Mouse (Mus musculus) kidney, postnatal 0 days (tissue): Measurements from ENCODE around the gene Gm20388. TPM values are rescaled to one million over a fixed set of nuclear protein-coding genes. Genes with fewer than 3 reads are reported as not detected.

Experiments used
- ATAC-seq: fragments of 200-750 bp; cut with Nextera tagmentation; replicated peaks from 2 replicates; pipeline ENCODE4 v1.8.0; 2017; ENCODE audit warnings: low read depth, moderate number of reproducible peaks, moderate TSS enrichment, moderate library complexity; ENCODE audit not compliant: low FRiP score
- DNase-seq: peaks from one replicate; pipeline ENCODE4 v3.0.0-alpha.2; 2016; ENCODE audit warnings: low spot score
- H3K27ac ChIP-seq: fragments of 300-500 bp; sonication (generic); 2 replicates; pipeline ENCODE4 v1.5.1; 2014; ENCODE audit warnings: mild to moderate bottlenecking
- H3K27me3 ChIP-seq: fragments of 300-500 bp; sonication (generic); 2 replicates; pipeline ENCODE4 v1.6.1; 2014; ENCODE audit warnings: low read length, mixed read lengths; ENCODE audit not compliant: insufficient read depth
- H3K36me3 ChIP-seq: fragments of 300-500 bp; sonication (generic); 2 replicates; pipeline ENCODE4 v1.6.1; 2014; ENCODE audit warnings: low read length, mixed read lengths; ENCODE audit not compliant: insufficient read depth
- H3K4me1 ChIP-seq: fragments of 300-500 bp; sonication (generic); replicated peaks from 2 replicates; pipeline ENCODE4 v1.6.1; 2014; ENCODE audit warnings: antibody characterized with exemption, low read length, mixed read lengths; ENCODE audit not compliant: insufficient read depth
- H3K4me2 ChIP-seq: fragments of 300-500 bp; sonication (generic); 2 replicates; pipeline ENCODE4 v1.6.1; 2014; ENCODE audit warnings: mild to moderate bottlenecking, low read length, moderate library complexity, mixed read lengths
- H3K4me3 ChIP-seq: fragments of 300-500 bp; sonication (generic); replicated peaks from 2 replicates; pipeline ENCODE4 v1.5.1; 2014; ENCODE audit warnings: low read depth, low read length
- H3K9ac ChIP-seq: fragments of 300-500 bp; sonication (generic); 2 replicates; pipeline ENCODE4 v1.6.1; 2014; ENCODE audit warnings: low read depth, low read length
- H3K9me3 ChIP-seq: fragments of 300-500 bp; sonication (generic); replicated peaks from 2 replicates; pipeline ENCODE4 v1.6.1; 2016; ENCODE audit warnings: low read length, inconsistent platforms, mixed read lengths
- CTCF ChIP-seq: IDR thresholded peaks from 2 replicates; pipeline ENCODE4 v1.5.1; 2016; ENCODE audit warnings: antibody characterized with exemption, low read depth, mild to moderate bottlenecking, moderate library complexity
- WGBS: fragments of 180-500 bp; shearing (Covaris S2); extraction: QIAGEN DNeasy Blood & Tissue Kit; methylation state at CpG from one replicate; pipeline ENCODE4 v1.1.7; 2014; 5-methylcytosine and 5-hydroxymethylcytosine counted together
- polyA plus RNA-seq: library from polyadenylated mRNA; unstranded; fragments of >200 nt; fragmentation: Nextera tagmentation; extraction: Ambion mirVana; gene quantifications from 2 replicates; pipeline ENCODE4 v1.2.1, GENCODE M21; 2015

The Gm20388 gene
- polyA plus RNA-seq, 1 experiment from 2014 or later = not detected

DNA sequence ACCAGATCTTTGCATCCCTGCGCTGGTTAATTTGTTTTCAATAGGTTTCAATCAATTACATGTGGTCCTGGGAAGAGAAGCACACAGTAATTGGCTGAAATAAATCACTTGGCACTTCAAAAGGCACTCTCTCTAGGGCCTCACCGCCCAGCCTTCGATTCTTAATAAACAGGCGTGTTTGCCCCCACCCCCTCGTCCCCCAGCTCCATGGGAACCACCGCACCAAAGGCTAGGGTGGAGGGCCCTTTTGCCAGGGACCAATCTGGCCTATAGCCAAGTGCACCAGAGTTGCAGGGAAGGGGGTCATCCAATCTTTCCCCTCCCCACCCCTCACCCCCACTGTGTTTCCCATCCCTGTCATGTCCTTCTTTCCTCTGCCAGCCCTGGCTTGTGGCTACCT, 537.5 kb downstream of the Gm20388 start:
- TF ChIP-seq CTCF = no peak
- H3K36me3 ChIP-seq = no peaks in the 10 kb centered on the region
- no peak overlapping the region for H3K4me3 ChIP-seq
- H3K27me3 ChIP-seq = no peaks in the 10 kb centered on the region
- DNase-seq (no peak), ATAC-seq (no peak)
- H3K9ac ChIP-seq = no peak overlapping the region
- no peak overlapping the region for H3K4me2 ChIP-seq
- no peaks in the 10 kb centered on the region for H3K9me3 ChIP-seq
- H3K4me1 ChIP-seq = 0 out of 2 replicates have a peak, but pooled peaks cover 6% of the 10 kb centered on the region
- 56% methylated on average over 6 of the region's 6 CpGs for WGBS
- no peak overlapping the region for H3K27ac ChIP-seq

DNA sequence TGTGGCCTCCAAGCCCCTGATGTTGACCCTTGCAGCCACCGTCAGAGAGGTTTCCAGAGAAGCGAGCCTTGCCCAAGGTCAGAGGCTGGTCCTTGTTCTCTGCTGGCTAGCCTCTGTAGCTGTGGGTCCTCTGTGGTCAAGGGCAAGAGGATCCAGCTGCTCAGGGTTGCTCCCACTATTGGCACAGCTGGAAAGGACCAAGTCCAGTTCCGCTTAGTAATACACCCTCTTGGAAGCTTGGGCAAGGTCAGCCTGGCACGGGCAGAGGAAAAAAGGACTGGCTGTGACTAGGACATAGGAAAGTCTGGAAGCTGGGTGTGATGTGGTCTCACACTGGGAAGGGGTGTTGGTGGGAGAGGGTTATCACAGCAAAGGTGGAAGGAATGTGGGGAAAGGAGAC, 538.5 kb downstream of the Gm20388 start:
- H3K27ac ChIP-seq = no peak overlapping the region
- 67% methylated on average over 4 of the region's 4 CpGs for WGBS
- no peak overlapping the region for H3K9ac ChIP-seq
- no peak overlapping the region for H3K4me2 ChIP-seq
- DNase-seq (no peak), ATAC-seq (peak; percentile 19; the same call in 1 of the 2 replicates)
- no peak overlapping the region for H3K4me3 ChIP-seq
- no peak for TF ChIP-seq CTCF
- no peaks in the 10 kb centered on the region for H3K9me3 ChIP-seq
- 0 out of 2 replicates have a peak, but pooled peaks cover 6% of the 10 kb centered on the region for H3K4me1 ChIP-seq
- H3K27me3 ChIP-seq = no peaks in the 10 kb centered on the region
- no peaks in the 10 kb centered on the region for H3K36me3 ChIP-seq

DNA sequence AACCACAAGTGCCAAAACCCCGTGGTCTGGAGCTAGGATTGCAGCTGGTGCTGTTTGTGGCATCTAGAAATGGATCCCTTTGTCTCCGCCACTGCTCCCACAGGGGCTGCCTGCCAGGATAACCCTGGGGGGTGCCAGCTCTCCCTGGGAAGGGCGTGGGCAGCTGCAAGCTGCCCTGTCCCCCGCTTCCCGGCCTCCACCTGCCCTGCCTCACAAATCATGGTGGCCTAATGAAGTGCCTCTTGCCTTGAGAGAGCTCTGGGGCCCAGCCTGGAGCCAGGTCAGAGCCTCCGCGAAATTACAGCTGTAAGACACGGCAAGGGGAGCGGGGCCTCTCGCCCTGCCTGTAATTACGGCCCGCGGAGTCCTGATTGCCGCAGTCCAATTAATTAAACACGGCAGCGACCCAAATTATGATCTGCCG, 539.0 kb downstream of the Gm20388 start:
- peak; percentile 62 for DNase-seq
- H3K27ac ChIP-seq = no peak overlapping the region
- H3K4me2 ChIP-seq = no peak overlapping the region

DNA sequence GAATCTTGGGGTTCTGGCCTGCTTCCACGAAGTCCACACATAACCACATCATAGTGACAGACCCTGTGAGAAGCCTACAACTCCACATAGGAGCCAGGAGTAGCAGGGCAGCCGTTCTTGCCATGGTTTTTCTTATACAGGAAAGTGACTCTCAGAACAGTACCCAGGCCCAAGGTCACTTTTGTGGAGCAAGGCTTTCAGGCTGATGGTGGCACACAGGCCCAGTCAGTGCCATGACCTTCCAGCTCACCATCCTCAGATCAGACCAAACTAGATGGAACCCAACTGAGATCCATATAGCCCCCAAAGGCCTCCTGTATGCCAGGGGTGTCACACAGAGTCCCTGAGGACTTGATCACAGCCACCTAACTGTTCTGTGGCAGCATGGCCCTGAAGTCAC, 541.5 kb downstream of the Gm20388 start:
- TF ChIP-seq CTCF = no peak
- Histone ChIP-seq H3K27me3 (no peaks in the 10 kb centered on the region), H3K4me2 (no peak overlapping the region), H3K27ac (no peak overlapping the region), H3K9ac (no peak overlapping the region), H3K4me3 (no peak overlapping the region), H3K36me3 (no peaks in the 10 kb centered on the region), H3K4me1 (0 out of 2 replicates have a peak, but pooled peaks cover 6% of the 10 kb centered on the region), H3K9me3 (no peaks in the 10 kb centered on the region)
- DNase-seq = no peak
- ATAC-seq = no peak
- 89% methylated on average over 2 of the region's 2 CpGs for WGBS

More for the DNA sequence above, 539.0 kb downstream of the Gm20388 start:
- WGBS = 19% methylated on average over 17 of the region's 17 CpGs
- Histone ChIP-seq H3K27me3 (no peaks in the 10 kb centered on the region), H3K9ac (0 out of 2 replicates have a peak overlapping the region, but pooled peaks have one; percentile 13), H3K4me3 (no peak overlapping the region), H3K9me3 (no peaks in the 10 kb centered on the region), H3K36me3 (no peaks in the 10 kb centered on the region), H3K4me1 (0 out of 2 replicates have a peak, but pooled peaks cover 6% of the 10 kb centered on the region)
- TF ChIP-seq CTCF = no peak
- ATAC-seq = peak; percentile 30; the same call in 1 of the 2 replicates

GRCm38 (mm10) chr8:120454404-120454803, 543.8 kb downstream of the Gm20388 start:
- H3K27me3 ChIP-seq = no peaks in the 10 kb centered on the region
- no peaks in the 10 kb centered on the region for H3K36me3 ChIP-seq
- no peaks in the 10 kb centered on the region for H3K9me3 ChIP-seq
- no peak overlapping the region for H3K4me3 ChIP-seq
- WGBS = 74% methylated on average over 6 of the region's 6 CpGs
- H3K27ac ChIP-seq = no peak overlapping the region
- TF ChIP-seq CTCF = no peak
- ATAC-seq (no peak), DNase-seq (no peak)
- H3K4me2 ChIP-seq = no peak overlapping the region
- no peak overlapping the region for H3K9ac ChIP-seq
- H3K4me1 ChIP-seq = 0 out of 2 replicates have a peak, but pooled peaks cover 4% of the 10 kb centered on the region

- WGBS = 71% methylated on average over 6 of the region's 6 CpGs
- H3K27me3 ChIP-seq = no peaks in the 10 kb centered on the region
- no peaks in the 10 kb centered on the region for H3K9me3 ChIP-seq
- DNase-seq = no peak
- no peak overlapping the region for H3K27ac ChIP-seq
- no peak overlapping the region for H3K9ac ChIP-seq
- H3K36me3 ChIP-seq = no peaks in the 10 kb centered on the region
- H3K4me3 ChIP-seq = no peak overlapping the region
- no peak overlapping the region for H3K4me2 ChIP-seq
- no peak for TF ChIP-seq CTCF
- H3K4me1 ChIP-seq = 0 out of 2 replicates have a peak, but pooled peaks cover 2% of the 10 kb centered on the region
- ATAC-seq = no peak
Measured at GRCm38 (mm10) chr8:120460375-120460774, 549.7 kb downstream of the Gm20388 start.

- TF ChIP-seq CTCF = no peak
- Histone ChIP-seq H3K9ac (no peak overlapping the region), H3K9me3 (no peaks in the 10 kb centered on the region), H3K27me3 (no peaks in the 10 kb centered on the region), H3K36me3 (no peaks in the 10 kb centered on the region), H3K4me3 (no peak overlapping the region), H3K4me2 (no peak overlapping the region), H3K27ac (no peak overlapping the region), H3K4me1 (peaks cover 8% of the 10 kb centered on the region)
- no peak for ATAC-seq
- WGBS = 35% methylated on average over 15 of the region's 15 CpGs
- DNase-seq = peak; percentile 68
Measured at GRCm38 (mm10) chr8:120462119-120462551, 551.5 kb downstream of the Gm20388 start.
